Mouse (Mus musculus) duodenum, adult 2 months (tissue): Measurements from ENCODE around the gene Mettl23. TPM values are rescaled to one million over a fixed set of nuclear protein-coding genes. Genes with fewer than 3 reads are reported as not detected.

Experiments
- polyA plus RNA-seq: library from polyadenylated mRNA; depleted of rRNA; stranded (reverse); fragments of >200 nt; gene quantifications from 2 replicates; pipeline ENCODE4 v1.2.3, GENCODE M21; 2012; ENCODE audit warnings: low replicate concordance; rRNA removed

The Mettl23 gene
- 11.0 and 15.2 TPM in 2 replicates for polyA plus RNA-seq

DNA sequence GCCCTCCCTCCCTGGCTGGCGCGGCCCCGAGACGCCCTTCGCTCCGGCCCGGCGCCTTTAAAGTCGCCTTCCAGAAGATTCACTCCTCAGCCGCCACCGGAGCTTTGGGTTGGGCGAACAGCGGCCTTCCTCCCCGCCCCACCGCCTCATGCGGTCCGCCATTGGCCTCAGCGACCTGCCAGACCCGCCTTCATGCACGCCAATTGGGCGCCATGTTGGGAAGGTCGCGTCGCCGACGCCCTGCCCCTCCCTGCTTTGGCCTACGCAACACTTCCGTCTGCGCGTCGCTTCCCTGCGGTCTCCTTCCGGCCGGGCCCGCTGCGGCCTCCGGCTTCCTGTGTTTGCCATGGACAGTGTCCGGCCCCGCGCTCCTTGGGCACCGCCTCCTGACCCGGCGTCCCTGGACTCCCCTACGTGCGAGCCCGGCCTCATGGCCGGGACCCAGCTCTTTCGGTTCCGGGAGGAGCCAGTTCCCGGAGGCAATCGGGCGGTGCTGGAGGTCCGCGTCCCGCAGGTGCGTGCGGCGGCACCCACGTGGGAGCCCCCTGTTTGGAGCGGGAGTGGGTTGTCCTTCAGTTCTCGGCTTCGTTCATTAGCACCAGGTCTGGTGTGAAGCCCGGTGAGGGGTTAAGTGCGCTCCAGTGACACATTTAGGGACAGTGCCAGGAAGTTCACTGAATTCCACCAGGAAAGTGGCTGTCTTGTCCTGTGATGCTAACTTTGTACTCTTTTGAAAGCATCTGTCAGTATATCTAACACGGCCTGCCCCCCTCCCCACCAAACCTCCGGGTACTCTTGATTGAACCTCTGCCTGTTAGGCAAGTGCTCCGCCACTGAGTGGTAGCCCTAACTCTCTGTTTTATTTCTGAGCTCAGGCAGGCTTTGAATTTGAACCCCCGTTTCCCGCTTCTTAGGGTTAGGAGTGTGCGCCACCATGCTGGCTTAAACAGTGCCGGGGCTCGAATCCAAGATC lies at the start of gene Mettl23, which contains the start of gene Jmjd6:
Mettl23 (plus strand) TSS at position 18 of the 973 bp plus-strand sequence.
Jmjd6 (minus strand) TSS at position 189 of the 973 bp plus-strand sequence.

DNA sequence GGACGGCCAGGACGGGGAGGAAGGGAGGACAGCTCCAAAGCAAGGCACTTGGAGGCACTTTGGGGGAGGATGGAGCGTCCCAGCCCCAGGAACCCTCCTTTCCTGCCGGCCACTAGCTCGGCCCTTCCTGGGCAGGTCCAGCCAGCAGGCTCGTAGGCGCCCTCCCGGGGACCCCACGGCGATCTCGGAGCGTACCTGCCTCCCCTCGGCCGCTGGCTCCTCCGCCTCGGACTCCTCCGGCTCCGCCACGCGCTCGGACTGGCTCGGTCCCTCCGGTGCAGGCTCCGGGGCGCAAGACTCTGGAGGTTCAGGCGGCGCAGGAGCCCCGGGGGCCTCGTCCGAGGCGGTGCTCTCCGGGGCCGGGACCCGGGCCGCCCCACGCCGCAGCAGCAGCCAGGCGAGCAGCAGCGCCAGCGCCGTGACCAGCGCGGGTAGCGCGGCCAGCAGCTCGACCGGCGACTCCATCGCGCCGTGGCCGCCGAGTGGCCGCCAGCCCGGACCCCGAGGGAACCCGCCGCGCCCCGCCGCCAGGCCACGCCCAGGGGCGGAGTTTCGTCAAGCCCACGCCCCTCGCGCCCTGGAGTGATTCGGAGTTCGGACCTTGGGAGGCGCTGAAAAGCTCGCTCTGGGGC lies 15.4 kb upstream of the Mettl23 start, which contains the start of gene Mxra7:
Mxra7 (minus strand) TSS at position 513 of the 632 bp plus-strand sequence.

DNA sequence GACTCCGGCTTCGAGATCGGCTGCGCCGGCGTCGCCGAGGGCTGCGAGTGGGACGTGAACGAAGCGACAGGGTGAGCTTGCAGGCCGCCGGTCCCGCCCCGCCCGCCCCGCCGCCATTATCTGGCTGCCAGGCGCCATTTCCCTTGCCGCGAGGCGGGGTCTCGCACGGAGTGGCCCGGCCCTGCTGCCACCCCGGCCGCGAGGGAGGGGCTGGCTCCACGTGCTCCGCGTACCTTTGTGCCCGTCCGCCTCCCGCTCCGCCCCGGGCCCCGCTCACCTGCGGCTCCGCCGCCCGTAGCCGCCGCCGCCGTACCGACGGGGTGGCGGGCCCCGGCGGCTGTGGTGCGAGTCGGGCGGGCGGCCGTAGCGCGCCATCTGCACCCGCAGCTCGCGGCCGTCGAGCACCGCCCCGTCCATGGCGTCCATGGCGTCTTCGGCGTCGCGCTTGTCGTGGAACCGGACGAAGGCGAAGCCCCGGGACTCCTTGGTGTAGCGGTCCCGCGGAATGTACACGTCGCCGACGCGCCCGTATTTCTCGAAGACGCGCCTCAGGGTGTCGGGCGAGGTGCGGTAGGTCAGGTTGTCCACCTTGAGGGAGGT lies 9.3 kb downstream of the Mettl23 start, which contains the start of gene Mfsd11:
Mfsd11 (plus strand) TSS at position 150 of the 600 bp plus-strand sequence.

DNA sequence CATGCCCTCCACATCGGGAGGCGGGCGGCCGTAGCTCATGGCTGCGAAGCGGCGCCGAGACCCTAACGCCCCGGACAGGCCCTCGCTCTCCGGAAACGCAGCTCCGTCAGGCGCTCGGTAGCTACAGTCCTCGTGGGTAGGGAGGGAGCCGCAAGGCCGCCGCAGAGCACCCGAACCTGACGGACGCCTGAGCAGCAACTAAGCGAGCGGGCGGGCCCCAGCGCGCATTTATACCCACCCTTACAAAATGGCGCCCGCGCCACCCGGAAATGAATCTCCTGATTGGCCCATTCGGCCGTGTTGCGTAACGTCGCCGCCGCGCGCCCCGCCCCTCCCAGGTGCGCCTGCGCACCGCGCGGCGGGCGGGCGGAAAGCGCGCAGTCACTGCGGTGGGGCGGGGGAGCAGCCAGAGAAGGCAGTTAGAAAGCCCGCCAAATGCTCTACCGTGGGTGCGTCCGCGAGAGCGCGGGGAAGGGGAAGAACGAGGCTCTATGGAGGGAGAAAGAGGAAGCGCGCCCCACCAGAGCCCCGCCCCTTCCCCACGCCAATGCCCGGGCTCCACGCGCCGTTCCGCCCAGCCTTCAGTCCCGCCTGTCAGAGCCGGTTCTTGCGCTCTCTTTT lies 9.9 kb downstream of the Mettl23 start, which contains the start of gene Srsf2:
Srsf2 (minus strand) TSS at position 204 of the 621 bp plus-strand sequence.

Other genes starting within 250 kb of the Mettl23 start
- gene Rhbdf2, start 216.3 kb upstream of the Mettl23 start, polyA plus RNA-seq = 42.6 and 44.9 TPM in 2 replicates
- 1.4 TPM in 1 of 2 replicates, not detected in the other for gene Prcd, start 189.7 kb upstream of the Mettl23 start, polyA plus RNA-seq
- 25.9 and 31.4 TPM in 2 replicates for gene Cygb, start 189.0 kb upstream of the Mettl23 start, polyA plus RNA-seq
- gene St6galnac1, start 67.8 kb upstream of the Mettl23 start, polyA plus RNA-seq = 1.5 and 5.1 TPM in 2 replicates
- 86.9 and 113 TPM in 2 replicates for gene Mxra7, start 15.2 kb upstream of the Mettl23 start, polyA plus RNA-seq
- 16.8 and 20.8 TPM in 2 replicates for gene Jmjd6, start 171 bp downstream of the Mettl23 start, polyA plus RNA-seq
- 28.4 and 39.6 TPM in 2 replicates for gene Mfsd11, start 9.2 kb downstream of the Mettl23 start, polyA plus RNA-seq
- 559 and 787 TPM in 2 replicates for gene Srsf2, start 9.8 kb downstream of the Mettl23 start, polyA plus RNA-seq
- gene Mgat5b, start 75.6 kb downstream of the Mettl23 start, polyA plus RNA-seq = 0.05 and 0.18 TPM in 2 replicates